Mouse (Mus musculus): ENCODE results near the gene Plk5.
A peak's percentile ranks its signal among the peaks of the same experiment; 100 is the strongest.

Gene Plk5

DNA sequence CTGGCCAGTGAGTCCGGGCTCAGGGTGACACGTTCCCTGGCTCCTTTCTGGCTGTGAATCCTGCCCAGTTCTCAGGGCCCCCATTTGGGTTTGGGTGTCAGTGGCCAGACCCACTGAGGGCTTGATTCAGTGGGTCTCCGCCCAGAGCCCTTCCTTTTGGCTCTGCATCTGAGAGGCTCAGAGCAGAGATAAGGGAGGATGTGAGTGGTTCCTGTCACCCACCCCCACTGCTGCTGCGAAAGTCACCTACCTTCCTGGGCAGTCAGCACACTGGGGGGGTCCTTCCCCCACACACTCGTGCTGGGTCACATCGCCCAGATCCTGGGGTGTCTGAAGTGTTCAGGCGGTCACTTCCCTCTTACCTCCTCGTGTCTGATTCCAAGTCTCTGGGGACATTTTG, 3.5 kb upstream of the Plk5 start:
- ATAC-seq (ENCODE audit: insufficient number of reproducible peaks, low FRiP score, low TSS enrichment) = no peak

- peak; percentile 57; the same call in 1 of the 2 replicates for ATAC-seq (ENCODE audit: insufficient number of reproducible peaks, low FRiP score, low TSS enrichment)
Observed at GRCm38 (mm10) chr10:80355431-80355830, 828 bp upstream of the Plk5 start.

DNA sequence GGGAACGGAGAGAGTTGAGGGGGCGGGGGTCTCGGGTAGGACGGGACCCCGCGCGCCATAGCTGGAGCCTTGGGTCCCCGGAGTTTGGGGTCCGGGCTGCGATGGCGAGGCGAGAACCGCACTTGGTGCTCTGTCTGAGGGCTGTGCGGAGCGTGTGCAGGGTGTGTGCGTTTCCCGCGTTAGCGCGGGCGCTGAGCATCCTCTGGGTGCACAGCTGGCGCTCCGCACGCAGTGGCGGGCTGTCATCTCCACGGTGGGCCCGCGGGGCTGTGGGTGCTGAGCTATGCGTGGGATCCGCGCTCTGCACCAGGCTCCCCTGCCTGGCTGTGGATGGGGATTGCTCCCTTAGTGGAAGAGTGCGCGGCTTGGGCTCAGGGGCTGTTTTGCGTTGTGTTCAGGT, 478 bp downstream of the Plk5 start:
- no peak for ATAC-seq (ENCODE audit: insufficient number of reproducible peaks, low FRiP score, low TSS enrichment)

DNA sequence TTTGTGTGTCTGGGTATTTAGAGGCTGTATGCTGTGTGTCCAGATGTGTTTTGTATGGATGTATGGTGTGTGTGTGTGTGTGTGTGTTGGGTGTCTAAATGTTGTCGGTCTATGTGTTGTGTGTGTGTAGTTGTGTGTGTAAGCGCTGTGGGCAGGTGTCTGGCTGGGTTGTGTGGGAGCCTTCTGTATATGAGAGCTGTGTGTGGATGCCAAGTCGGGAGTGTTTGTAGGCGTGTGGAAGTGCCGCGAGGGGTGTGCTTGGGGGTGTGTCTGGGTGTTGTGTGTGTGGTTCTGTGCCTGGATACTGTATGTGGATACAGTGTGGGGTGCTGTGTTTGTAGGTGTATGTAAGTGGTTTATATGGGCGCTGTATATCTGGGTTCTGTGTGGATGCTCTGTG, 1.1 kb downstream of the Plk5 start:
- ATAC-seq (ENCODE audit: insufficient number of reproducible peaks, low FRiP score, low TSS enrichment) = no peak

DNA sequence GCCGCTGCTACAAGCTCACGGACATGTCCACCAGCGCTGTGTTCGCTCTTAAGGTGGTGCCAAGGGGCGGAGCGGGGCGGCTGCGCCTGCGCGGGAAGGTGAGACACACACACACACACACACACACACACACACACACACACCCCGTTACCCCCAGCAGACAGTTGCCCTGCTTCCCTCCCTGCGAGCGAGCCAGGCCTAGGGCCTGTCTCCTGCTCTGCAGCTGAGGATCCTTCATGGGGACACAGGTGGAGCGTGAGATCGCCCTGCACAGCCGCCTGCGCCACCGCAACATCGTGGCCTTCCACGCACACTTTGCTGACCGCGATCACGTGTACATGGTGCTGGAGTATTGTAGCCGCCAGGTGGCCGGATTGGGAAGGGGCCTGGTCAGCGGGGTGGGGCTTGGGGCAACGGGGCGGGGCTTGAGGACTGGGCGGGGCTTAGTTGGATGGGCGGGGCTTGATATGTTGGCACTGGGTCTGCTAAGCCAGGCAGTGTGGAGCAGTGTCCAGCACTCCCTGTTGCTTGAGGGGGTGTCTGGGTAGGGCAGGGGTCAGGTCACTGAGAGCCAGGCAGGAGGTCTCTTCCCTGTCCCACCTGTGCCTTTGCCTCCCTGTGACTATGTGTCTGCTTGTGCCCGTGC, 1.9 kb downstream of the Plk5 start:
- no peak for ATAC-seq (ENCODE audit: insufficient number of reproducible peaks, low FRiP score, low TSS enrichment)

DNA sequence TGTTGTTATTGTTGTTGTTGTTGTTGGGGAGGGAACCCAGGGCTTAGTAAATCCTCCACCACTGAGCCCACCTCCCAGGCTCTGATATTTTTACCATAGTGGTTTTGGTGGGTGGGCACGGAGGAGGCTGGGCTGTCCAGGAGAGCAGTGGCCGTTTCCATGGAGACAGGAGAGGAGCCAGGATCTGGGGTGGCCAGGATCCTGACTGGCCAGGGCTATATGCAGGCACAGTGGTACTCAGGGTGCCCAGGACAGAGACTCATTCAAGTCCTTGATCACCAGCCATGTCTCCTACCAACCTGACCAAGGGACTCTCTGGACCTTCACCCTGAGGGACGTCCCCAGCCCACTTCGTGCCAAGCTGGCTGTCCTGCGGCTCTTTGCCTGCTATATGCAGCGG, 7.5 kb downstream of the Plk5 start:
- ATAC-seq (ENCODE audit: insufficient number of reproducible peaks, low FRiP score, low TSS enrichment) = no peak

DNA sequence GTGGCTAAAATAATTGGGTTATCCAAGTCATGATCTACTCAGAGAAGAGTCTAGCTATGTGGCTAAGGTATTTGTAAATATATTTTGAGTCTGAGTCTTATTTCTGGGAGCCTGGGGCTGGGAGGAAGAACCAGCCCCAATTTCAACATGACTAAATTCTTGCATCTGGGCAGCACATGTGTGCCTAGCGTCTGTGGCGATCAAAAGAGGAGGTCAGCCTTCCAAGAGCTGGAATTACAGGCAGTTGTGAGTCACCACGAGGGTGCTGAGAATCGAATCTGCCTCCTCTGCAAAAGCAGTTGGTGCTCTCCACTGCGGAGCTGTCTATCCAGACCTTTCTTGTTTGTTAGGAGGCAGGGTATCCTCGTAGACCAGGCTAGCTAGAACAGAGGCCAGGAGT, 9.5 kb downstream of the Plk5 start:
- ATAC-seq (ENCODE audit: insufficient number of reproducible peaks, low FRiP score, low TSS enrichment) = no peak

DNA sequence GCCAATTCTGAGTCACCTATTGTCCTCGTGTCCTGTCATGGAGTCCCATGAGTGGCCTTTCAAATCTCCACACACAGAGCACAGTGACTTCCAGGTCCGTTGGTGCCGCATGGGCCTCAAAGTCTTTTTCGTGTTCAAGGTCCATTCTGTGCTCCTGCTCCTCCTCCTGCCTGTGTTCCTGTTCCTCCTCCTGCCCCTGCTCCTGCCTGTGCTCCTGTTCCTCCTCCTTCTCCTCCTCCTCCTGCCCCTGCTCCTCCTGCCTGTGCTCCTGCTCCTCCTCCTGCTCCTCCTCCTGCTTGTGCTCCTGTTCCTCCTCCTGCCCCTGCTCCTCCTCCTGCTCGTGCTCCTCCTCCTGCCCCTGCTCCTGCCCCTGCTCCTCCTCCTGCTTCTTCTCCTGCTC, 11.7 kb downstream of the Plk5 start:
- ATAC-seq (ENCODE audit: insufficient number of reproducible peaks, low FRiP score, low TSS enrichment) = no peak

GRCm38 (mm10) chr10:80368392-80368791, 12.1 kb downstream of the Plk5 start:
- ATAC-seq (ENCODE audit: insufficient number of reproducible peaks, low FRiP score, low TSS enrichment) = no peak

DNA sequence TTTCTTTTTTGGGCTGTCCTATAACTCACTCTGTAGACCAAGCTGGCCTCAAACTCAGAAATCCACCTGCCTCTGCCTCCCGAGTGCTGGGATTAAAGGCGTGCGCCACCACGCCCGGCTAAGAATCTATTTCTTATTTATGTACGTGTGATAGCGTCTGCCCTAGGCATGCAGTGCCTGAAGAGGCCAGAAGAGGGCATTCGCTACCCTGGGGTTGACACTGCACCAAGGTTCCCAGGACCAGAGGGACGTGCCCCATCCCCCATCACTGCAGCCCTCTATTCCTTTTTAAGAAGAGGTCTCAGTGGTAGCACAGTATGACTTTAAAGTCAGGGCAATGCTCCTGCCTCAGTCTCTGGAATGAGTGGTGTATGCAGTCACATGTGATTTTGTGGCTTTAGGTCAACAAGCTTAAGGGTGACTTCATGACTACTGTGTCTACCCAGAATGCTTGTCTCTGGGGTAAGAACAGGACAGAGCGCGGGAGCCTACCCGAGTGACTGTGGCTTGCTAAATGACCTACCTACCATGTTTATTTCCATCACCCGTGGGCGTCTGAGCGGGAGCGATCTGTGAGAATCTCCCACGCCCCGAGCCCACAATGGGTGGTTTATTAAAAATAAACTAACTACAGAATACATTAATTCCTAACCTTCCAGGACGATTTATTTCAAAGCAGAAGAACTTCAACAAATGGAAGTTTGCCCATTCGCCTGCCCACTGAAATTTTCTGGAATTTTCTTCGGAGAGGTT, 13.9 kb downstream of the Plk5 start:
- ATAC-seq (ENCODE audit: insufficient number of reproducible peaks, low FRiP score, low TSS enrichment) = no peak

DNA sequence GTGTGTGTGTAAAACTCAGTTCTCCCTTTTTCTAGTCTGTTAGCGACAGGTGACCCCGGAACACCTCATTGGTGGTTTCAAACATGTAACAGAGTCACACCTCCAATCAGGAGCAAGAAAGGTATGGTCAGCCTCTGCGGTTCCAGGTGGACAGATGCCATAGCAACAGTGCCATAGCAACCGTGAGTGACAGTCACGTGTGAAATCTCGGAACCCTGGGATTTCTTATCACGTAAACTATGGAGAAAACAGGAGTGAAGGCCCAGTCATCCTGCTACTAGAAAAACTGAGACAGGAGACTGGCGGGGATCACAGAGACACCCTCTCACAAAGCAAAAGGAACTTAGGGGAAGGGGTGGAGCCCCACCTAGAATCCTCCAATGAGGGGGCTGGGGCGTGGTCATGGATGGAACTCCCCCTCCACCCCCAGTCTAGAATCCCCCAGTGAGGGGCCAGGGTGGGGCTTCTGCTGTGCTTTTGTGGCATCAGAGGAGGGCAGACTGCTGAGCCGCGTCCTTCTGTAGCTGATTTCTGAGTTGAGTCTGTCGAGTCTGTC, 15.2 kb downstream of the Plk5 start:
- peak; percentile 79; the same call in 1 of the 2 replicates for ATAC-seq (ENCODE audit: insufficient number of reproducible peaks, low FRiP score, low TSS enrichment)

- no peak for ATAC-seq (ENCODE audit: insufficient number of reproducible peaks, low FRiP score, low TSS enrichment)
Observed at GRCm38 (mm10) chr10:80371983-80372382, 15.7 kb downstream of the Plk5 start.

DNA sequence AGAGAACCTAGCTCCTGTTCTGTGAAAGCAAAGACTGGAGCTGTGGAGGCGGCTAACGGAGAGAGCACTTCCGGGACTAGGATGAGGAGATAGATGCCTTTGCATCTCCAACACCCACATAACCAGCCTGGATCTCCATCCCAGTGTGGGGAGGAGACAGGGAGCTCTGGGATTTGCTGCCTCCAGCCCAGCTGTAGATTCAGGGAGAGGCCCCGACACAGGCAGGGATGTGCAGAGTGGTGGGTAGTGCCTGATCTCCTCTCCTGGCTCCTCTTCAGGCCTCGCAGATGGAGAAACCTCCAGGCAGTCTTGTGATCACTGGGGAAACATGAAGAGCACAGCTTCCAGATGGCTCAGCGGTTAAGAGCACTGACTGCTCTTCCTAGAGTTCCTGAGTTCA, 16.4 kb downstream of the Plk5 start:
- no peak for ATAC-seq (ENCODE audit: insufficient number of reproducible peaks, low FRiP score, low TSS enrichment)

- ATAC-seq (ENCODE audit: insufficient number of reproducible peaks, low FRiP score, low TSS enrichment) = no peak
Observed at GRCm38 (mm10) chr10:80374063-80374462, 17.8 kb downstream of the Plk5 start.

DNA sequence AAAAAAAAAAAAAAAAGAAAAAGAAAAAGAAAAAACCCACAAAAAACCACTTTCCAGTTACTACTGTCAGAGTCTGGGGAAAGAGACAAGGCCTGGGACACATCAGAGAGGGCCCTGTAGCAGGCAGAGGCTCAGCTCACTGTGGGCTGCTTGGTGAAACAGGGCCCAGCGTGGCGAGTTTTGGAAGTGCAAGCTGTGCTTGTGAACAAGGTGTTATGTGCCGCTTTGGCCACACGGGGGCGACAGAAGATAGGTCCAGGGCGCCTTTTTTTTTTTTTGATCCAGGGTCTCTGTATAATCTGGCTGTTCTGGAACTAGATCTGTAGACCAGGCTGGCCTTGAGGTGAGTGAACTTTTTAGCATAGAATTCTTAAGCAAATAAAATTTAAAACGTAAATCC, 19.9 kb downstream of the Plk5 start:
- peak; percentile 68; the same call in 1 of the 2 replicates for ATAC-seq (ENCODE audit: insufficient number of reproducible peaks, low FRiP score, low TSS enrichment)

- ATAC-seq (ENCODE audit: insufficient number of reproducible peaks, low FRiP score, low TSS enrichment) = no peak
Observed at GRCm38 (mm10) chr10:80377716-80378115, 21.5 kb downstream of the Plk5 start.

GRCm38 (mm10) chr10:80382641-80383365, 26.5 kb downstream of the Plk5 start:
- ATAC-seq (ENCODE audit: insufficient number of reproducible peaks, low FRiP score, low TSS enrichment) = no peak

GRCm38 (mm10) chr10:80383431-80383830, 27.2 kb downstream of the Plk5 start:
- ATAC-seq (ENCODE audit: insufficient number of reproducible peaks, low FRiP score, low TSS enrichment) = no peak

- ATAC-seq (ENCODE audit: insufficient number of reproducible peaks, low FRiP score, low TSS enrichment) = no peak
Observed at GRCm38 (mm10) chr10:80384115-80384639, 27.9 kb downstream of the Plk5 start.

DNA sequence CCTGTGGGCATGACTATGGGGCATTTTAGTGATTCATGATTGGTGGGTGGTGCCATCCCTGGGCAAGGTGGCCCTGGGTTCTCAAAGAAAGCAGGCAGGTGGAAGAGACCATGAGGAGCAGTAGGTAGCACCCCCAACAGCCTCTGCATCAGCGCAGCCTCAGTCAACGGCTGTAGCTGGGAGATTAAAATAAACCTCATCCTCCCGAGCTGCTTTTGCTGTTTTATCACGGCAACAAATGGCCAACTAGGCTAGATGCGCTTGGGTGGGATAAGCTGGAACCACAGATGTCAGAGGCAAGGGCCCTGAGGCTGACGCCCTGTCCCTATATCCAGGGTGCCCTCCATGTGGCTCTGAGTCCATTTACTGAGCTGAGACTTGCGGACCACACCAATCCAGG, 28.4 kb downstream of the Plk5 start:
- ATAC-seq (ENCODE audit: insufficient number of reproducible peaks, low FRiP score, low TSS enrichment) = no peak

- ATAC-seq (ENCODE audit: insufficient number of reproducible peaks, low FRiP score, low TSS enrichment) = no peak
Observed at GRCm38 (mm10) chr10:80385310-80385709, 29.1 kb downstream of the Plk5 start.

Data from cerebellum, adult (tissue).